Mouse (Mus musculus) liver, embryonic 12.5 days (tissue): ENCODE measurements around the gene Slc25a11. TPM values are rescaled to one million over a fixed set of nuclear protein-coding genes. Genes with fewer than 3 reads are reported as not detected.
A peak's percentile ranks its signal among the peaks of the same experiment; 100 is the strongest.

Experiments used
- ATAC-seq: fragments of 200-750 bp; cut with Nextera tagmentation; 2 replicates; pipeline ENCODE4 v1.8.0; 2017; ENCODE audit warnings: moderate number of reproducible peaks, mild to moderate bottlenecking, moderate library complexity
- H3K27ac ChIP-seq: fragments of 300-500 bp; sonication (generic); 2 replicates; pipeline ENCODE4 v1.5.1; 2016; ENCODE audit warnings: mild to moderate bottlenecking
- H3K27me3 ChIP-seq: fragments of 300-500 bp; sonication (generic); replicated peaks from 2 replicates; pipeline ENCODE4 v1.6.1; 2016; ENCODE audit warnings: mild to moderate bottlenecking, moderate library complexity
- H3K36me3 ChIP-seq: fragments of 300-500 bp; sonication (generic); 2 replicates; pipeline ENCODE4 v1.6.1; 2016; ENCODE audit warnings: mild to moderate bottlenecking, moderate library complexity
- H3K4me1 ChIP-seq: fragments of 300-500 bp; sonication (generic); 2 replicates; pipeline ENCODE4 v1.6.1; 2016
- H3K4me2 ChIP-seq: fragments of 300-500 bp; sonication (generic); 2 replicates; pipeline ENCODE4 v1.6.1; 2016; ENCODE audit warnings: mild to moderate bottlenecking, moderate library complexity
- H3K4me3 ChIP-seq: fragments of 300-500 bp; sonication (generic); 2 replicates; pipeline ENCODE4 v1.5.1; 2016; ENCODE audit warnings: mild to moderate bottlenecking, moderate library complexity
- H3K9ac ChIP-seq: fragments of 300-500 bp; sonication (generic); 2 replicates; pipeline ENCODE4 v1.6.1; 2016; ENCODE audit warnings: mild to moderate bottlenecking, moderate library complexity
- H3K9me3 ChIP-seq: fragments of 300-500 bp; sonication (generic); replicated peaks from 2 replicates; pipeline ENCODE4 v1.6.1; 2016; ENCODE audit warnings: mild to moderate bottlenecking, moderate library complexity
- WGBS: fragments of 180-500 bp; shearing (Covaris S2); methylation state at CpG from one replicate; pipeline ENCODE4 v1.1.7; 2016; ENCODE audit not compliant: insufficient replicate concordance; 5-methylcytosine and 5-hydroxymethylcytosine counted together
- polyA plus RNA-seq: library from polyadenylated mRNA; unstranded; fragments of >200 nt; fragmentation: Nextera tagmentation; extraction: Ambion mirVana; gene quantifications from 2 replicates; pipeline ENCODE4 v1.2.1, GENCODE M21; 2016

Gene Slc25a11
- polyA plus RNA-seq, 1 experiment from 2014 or later, result 83.3 TPM

DNA sequence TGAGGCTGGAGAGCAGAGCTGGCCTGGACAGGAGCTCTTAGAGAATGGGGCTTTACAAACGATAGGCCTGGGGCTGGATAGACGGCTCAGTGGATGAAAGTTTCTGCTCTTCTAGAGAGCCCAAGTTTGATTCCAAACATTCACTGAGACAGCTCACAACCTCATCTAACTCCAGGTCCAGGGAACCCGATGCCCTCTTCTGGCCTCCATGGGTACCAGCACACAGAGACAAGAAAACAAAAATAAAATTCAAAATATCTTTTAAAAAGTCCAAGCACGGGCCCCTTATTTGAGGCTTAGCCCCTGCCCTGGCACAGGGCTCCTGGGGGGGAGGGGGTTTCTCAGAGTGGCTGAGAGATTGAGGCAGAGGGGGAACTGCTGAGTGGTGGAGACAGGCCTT, 36.5 kb downstream of the Slc25a11 start:
- peaks cover 82% of the 10 kb centered on the region for H3K36me3 ChIP-seq
- ATAC-seq, result no peak
- H3K4me2 ChIP-seq, result no peak overlapping the region
- H3K9ac ChIP-seq, result no peak overlapping the region
- H3K27me3 ChIP-seq, result peaks cover under 1% of the 10 kb centered on the region
- H3K4me1 ChIP-seq, result peaks cover 26% of the 10 kb centered on the region
- H3K27ac ChIP-seq, result no peak overlapping the region
- H3K4me3 ChIP-seq, result no peak overlapping the region
- WGBS, result 72% methylated on average over 4 of the region's 4 CpGs
- H3K9me3 ChIP-seq, result no peaks in the 10 kb centered on the region

DNA sequence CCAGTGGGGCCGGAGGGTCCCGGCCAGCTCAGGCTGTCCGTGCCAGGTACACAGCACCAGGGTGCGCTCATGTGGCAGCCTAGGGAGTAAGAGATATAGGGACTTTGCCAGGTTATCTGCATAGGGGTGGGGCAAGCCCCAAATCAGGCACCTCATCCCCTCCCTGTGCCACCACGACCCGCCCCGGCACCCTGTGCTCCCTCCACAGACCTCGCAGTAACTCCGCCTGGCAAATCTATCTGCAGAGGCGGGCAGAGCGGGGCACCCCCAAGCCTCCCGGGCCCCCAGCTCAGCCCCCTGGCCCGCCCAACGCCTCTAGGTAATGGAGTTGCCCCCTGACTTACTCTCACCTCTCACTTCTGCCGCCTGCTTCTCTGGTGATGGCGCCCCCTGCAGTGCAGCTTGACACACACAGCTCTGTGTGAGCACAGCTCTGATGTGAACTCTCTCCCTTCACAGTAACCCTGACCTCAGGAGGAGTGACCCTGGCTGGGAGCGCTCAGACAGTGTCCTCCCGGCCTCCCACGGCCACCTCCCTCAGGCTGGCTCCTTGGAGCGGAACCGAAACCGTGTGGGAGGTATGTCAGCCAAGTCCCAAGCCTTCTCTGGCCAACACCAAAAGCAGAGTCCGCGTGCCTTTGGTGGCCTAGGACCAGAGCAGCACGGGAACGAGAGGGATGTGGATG, 38.8 kb downstream of the Slc25a11 start:
- Histone ChIP-seq H3K4me2 (no peak overlapping the region), H3K27ac (no peak overlapping the region), H3K36me3 (peaks cover 99% of the 10 kb centered on the region), H3K27me3 (no peaks in the 10 kb centered on the region), H3K9me3 (no peaks in the 10 kb centered on the region), H3K4me1 (0 out of 2 replicates have a peak, but pooled peaks cover 12% of the 10 kb centered on the region), H3K9ac (no peak overlapping the region), H3K4me3 (no peak overlapping the region)
- WGBS, result 88% methylated on average over 26 of the region's 26 CpGs
- no peak for ATAC-seq

- no peak overlapping the region for H3K4me3 ChIP-seq
- H3K27me3 ChIP-seq, result no peaks in the 10 kb centered on the region
- H3K4me2 ChIP-seq, result no peak overlapping the region
- H3K4me1 ChIP-seq, result 0 out of 2 replicates have a peak, but pooled peaks cover 6% of the 10 kb centered on the region
- 74% methylated on average over 9 of the region's 9 CpGs for WGBS
- H3K27ac ChIP-seq, result no peak overlapping the region
- peaks cover 98% of the 10 kb centered on the region for H3K36me3 ChIP-seq
- no peak overlapping the region for H3K9ac ChIP-seq
- ATAC-seq, result no peak
- no peaks in the 10 kb centered on the region for H3K9me3 ChIP-seq
Observed at GRCm38 (mm10) chr11:70607611-70608010, 39.7 kb downstream of the Slc25a11 start.

DNA sequence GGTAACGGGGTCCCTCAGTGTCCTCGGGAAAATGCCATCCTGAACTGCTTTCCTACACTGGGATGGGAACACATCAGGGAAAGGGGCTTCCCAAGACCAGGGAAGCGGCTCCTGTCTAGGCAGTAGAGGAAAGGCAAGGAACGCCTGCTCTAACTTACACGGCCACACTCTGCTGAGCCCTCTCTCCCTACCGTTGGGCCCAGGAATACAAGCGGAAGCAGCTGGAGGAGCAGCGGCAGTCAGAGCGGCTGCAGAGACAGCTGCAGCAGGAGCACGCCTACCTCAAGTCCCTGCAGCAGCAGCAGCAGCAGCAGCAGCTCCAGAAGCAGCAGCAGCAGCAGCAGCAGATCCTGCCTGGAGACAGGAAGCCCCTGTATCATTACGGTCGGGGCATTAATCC, 40.6 kb downstream of the Slc25a11 start:
- no peak for ATAC-seq
- Histone ChIP-seq H3K27me3 (no peaks in the 10 kb centered on the region), H3K27ac (no peak overlapping the region), H3K4me3 (no peak overlapping the region), H3K4me1 (0 out of 2 replicates have a peak, but pooled peaks cover 4% of the 10 kb centered on the region), H3K4me2 (no peak overlapping the region), H3K9ac (no peak overlapping the region), H3K36me3 (peaks cover 99% of the 10 kb centered on the region), H3K9me3 (no peaks in the 10 kb centered on the region)
- 77% methylated on average over 12 of the region's 12 CpGs for WGBS

DNA sequence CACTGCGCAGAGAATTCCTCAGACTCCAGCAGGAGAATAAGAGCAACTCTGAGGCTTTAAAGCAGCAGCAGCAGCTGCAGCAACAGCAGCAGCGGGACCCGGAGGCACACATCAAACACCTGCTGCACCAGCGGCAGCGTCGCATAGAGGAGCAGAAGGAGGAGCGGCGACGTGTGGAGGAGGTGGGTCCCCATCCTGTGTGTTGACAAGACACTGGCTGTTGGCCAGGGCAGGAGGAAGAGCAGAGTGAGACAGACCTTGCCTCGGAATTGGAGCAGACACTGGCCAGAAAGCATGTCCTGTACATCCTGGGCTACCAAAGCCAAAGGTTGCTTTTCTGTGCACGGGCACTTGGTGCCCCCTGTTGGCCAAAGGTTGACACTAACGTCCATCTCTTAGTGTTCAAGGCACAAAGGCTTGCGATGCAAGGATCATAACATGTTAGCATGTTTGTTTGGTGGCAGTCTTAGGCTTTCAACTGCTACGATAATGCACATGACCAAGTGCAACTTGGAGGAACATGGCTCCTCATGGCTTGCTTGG, 42.2 kb downstream of the Slc25a11 start:
- Histone ChIP-seq H3K9ac (no peak overlapping the region), H3K4me2 (no peak overlapping the region), H3K27ac (no peak overlapping the region), H3K36me3 (peaks cover 92% of the 10 kb centered on the region), H3K4me3 (no peak overlapping the region), H3K4me1 (0 out of 2 replicates have a peak, but pooled peaks cover 4% of the 10 kb centered on the region), H3K9me3 (no peaks in the 10 kb centered on the region), H3K27me3 (no peaks in the 10 kb centered on the region)
- WGBS, result 60% methylated on average over 14 of the region's 14 CpGs
- no peak for ATAC-seq

GRCm38 (mm10) chr11:70598451-70598953, 48.8 kb downstream of the Slc25a11 start:
- Histone ChIP-seq H3K9me3 (no peaks in the 10 kb centered on the region), H3K4me2 (no peak overlapping the region), H3K4me3 (no peak overlapping the region), H3K4me1 (peaks cover 38% of the 10 kb centered on the region), H3K27ac (no peak overlapping the region), H3K36me3 (peaks cover 62% of the 10 kb centered on the region), H3K9ac (no peak overlapping the region), H3K27me3 (no peaks in the 10 kb centered on the region)
- WGBS, result 81% methylated on average over 9 of the region's 9 CpGs
- no peak for ATAC-seq

- Histone ChIP-seq H3K4me1 (peaks cover 41% of the 10 kb centered on the region), H3K4me3 (no peak overlapping the region), H3K36me3 (peaks cover 51% of the 10 kb centered on the region), H3K9me3 (no peaks in the 10 kb centered on the region), H3K9ac (no peak overlapping the region), H3K27ac (no peak overlapping the region), H3K4me2 (peak overlapping the region; percentile 10), H3K27me3 (no peaks in the 10 kb centered on the region)
- 33% methylated on average over 6 of the region's 6 CpGs for WGBS
- ATAC-seq, result peak; percentile 68
Observed at GRCm38 (mm10) chr11:70597301-70597700, 50.0 kb downstream of the Slc25a11 start.

DNA sequence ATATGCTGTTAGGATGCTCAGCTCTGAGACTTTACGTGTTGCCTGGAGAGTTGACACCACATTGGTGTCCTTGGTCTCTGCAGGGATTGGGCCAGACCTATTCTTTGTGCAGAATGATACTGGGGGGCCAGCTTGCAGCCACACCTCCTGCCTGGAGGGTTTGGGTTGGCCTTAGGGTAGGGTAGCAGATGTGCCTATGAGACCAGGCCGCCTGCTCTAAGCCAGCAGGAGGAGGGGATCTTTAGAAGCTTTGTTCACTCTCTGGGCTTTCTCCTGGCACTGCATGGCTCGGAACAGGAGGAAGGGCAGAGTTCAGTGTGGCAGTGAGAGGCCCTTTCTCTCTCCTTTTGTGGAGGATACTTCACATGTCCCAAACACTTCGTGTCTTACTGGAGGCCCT, 51.2 kb downstream of the Slc25a11 start:
- no peak overlapping the region for H3K27ac ChIP-seq
- no peaks in the 10 kb centered on the region for H3K9me3 ChIP-seq
- no peak overlapping the region for H3K4me2 ChIP-seq
- H3K36me3 ChIP-seq, result peaks cover 39% of the 10 kb centered on the region
- H3K9ac ChIP-seq, result no peak overlapping the region
- no peaks in the 10 kb centered on the region for H3K27me3 ChIP-seq
- H3K4me1 ChIP-seq, result peaks cover 52% of the 10 kb centered on the region
- no peak overlapping the region for H3K4me3 ChIP-seq
- no peak for ATAC-seq
- WGBS, result 74% methylated on average over 4 of the region's 4 CpGs

- Histone ChIP-seq H3K4me2 (no peak overlapping the region), H3K27ac (no peak overlapping the region), H3K4me3 (no peak overlapping the region), H3K9me3 (no peaks in the 10 kb centered on the region), H3K36me3 (peaks cover 39% of the 10 kb centered on the region), H3K4me1 (peaks cover 55% of the 10 kb centered on the region), H3K9ac (no peak overlapping the region), H3K27me3 (no peaks in the 10 kb centered on the region)
- no peak for ATAC-seq
- WGBS, result 58% methylated on average over 2 of the region's 2 CpGs
Observed at GRCm38 (mm10) chr11:70595638-70596037, 51.6 kb downstream of the Slc25a11 start.

DNA sequence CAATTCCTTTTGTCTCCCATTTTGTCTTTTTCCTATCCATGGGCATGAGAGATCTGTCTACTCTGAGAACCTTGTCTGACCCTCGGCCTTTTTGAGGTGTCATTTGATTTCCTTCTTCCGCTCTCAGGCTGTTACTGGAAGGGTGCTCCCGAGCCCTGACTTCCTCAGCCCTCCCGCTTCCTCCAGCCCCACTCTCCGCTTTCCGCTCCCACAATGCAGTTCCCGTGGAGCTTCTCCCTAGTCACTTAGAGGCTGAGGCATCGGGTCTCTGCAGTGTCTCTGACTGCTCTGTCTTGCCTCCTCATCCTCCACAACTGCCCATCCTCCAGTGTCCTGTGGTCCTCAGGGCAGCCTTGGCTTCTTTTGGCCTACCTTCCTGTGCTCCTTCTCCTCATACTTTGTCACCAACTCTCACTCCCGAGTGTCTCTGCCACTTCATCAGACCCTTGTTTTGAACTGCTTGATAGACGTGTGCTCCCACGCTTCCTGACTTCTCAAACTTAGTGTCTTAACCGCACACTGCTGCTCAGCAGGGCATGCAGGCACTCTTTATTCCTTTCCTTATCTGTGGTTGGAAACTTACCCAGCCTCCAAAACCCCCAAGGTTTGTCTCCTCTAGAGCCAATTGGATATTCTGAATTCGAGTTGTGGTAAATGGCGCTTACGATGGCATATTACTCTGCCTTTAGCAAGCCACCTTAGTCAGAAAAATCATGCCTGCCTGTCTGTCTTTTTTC, 52.9 kb downstream of the Slc25a11 start:
- Histone ChIP-seq H3K4me1 (peaks cover 55% of the 10 kb centered on the region), H3K9me3 (no peaks in the 10 kb centered on the region), H3K4me3 (no peak overlapping the region), H3K36me3 (peaks cover 29% of the 10 kb centered on the region), H3K27ac (no peak overlapping the region), H3K27me3 (no peaks in the 10 kb centered on the region), H3K4me2 (no peak overlapping the region), H3K9ac (no peak overlapping the region)
- ATAC-seq, result no peak
- 57% methylated on average over 15 of the region's 15 CpGs for WGBS
